Mouse (Mus musculus) limb, embryonic 14.5 days (tissue): ENCODE measurements around the gene Pbx2. TPM values are rescaled to one million over a fixed set of nuclear protein-coding genes. Genes with fewer than 3 reads are reported as not detected.

ENCODE experiments used
- ATAC-seq: fragments of 200-750 bp; cut with Nextera tagmentation; 2 replicates; pipeline ENCODE4 v1.8.0; 2017; ENCODE audit warnings: low read depth, moderate number of reproducible peaks, moderate TSS enrichment; ENCODE audit not compliant: low FRiP score
- DNase-seq: peaks from one replicate; pipeline ENCODE4 v3.0.0-alpha.2; 2015; ENCODE audit warnings: low spot score
- H3K27ac ChIP-seq: fragments of 300-500 bp; sonication (generic); replicated peaks from 2 replicates; pipeline ENCODE4 v1.5.1; 2014; ENCODE audit warnings: low read depth, mild to moderate bottlenecking, low read length, moderate library complexity, mixed read lengths
- H3K27me3 ChIP-seq: fragments of 300-500 bp; sonication (generic); 2 replicates; pipeline ENCODE4 v1.6.1; 2014; ENCODE audit warnings: low read length, mixed read lengths; ENCODE audit not compliant: control insufficient read depth, insufficient read depth
- H3K36me3 ChIP-seq: fragments of 300-500 bp; sonication (generic); 2 replicates; pipeline ENCODE4 v1.6.1; 2014; ENCODE audit warnings: mild to moderate bottlenecking, low read length, moderate library complexity, mixed read lengths; ENCODE audit not compliant: control insufficient read depth, insufficient read depth
- H3K4me1 ChIP-seq: fragments of 300-500 bp; sonication (generic); 2 replicates; pipeline ENCODE4 v1.6.1; 2014; ENCODE audit warnings: antibody characterized with exemption, low read length, mixed read lengths; ENCODE audit not compliant: control insufficient read depth, insufficient read depth
- H3K4me2 ChIP-seq: fragments of 300-500 bp; sonication (generic); replicated peaks from 2 replicates; pipeline ENCODE4 v1.6.1; 2014; ENCODE audit warnings: low read depth, mild to moderate bottlenecking, low read length, moderate library complexity; ENCODE audit not compliant: severe bottlenecking
- H3K4me3 ChIP-seq: fragments of 300-500 bp; sonication (generic); replicated peaks from 2 replicates; pipeline ENCODE4 v1.5.1; 2014; ENCODE audit warnings: low read length
- H3K9ac ChIP-seq: fragments of 300-500 bp; sonication (generic); 2 replicates; pipeline ENCODE4 v1.6.1; 2014; ENCODE audit warnings: mild to moderate bottlenecking, low read depth, low read length, moderate library complexity; ENCODE audit not compliant: severe bottlenecking
- H3K9me3 ChIP-seq: fragments of 300-500 bp; sonication (generic); 2 replicates; pipeline ENCODE4 v1.6.1; 2016; ENCODE audit warnings: low read length; ENCODE audit not compliant: control insufficient read depth
- POLR2A ChIP-seq: fragments of 200-500 bp; IDR thresholded peaks from 2 replicates; pipeline ENCODE4 v1.8.0; 2012; ENCODE audit warnings: inconsistent platforms, mild to moderate bottlenecking, moderate library complexity, borderline replicate concordance; ENCODE audit not compliant: insufficient read depth, insufficient read length; ENCODE audit errors: extremely low read depth
- WGBS: fragments of 180-500 bp; shearing (Covaris S2); extraction: QIAGEN DNeasy Blood & Tissue Kit; methylation state at CpG from one replicate; pipeline ENCODE4 v1.1.7; 2014; 5-methylcytosine and 5-hydroxymethylcytosine counted together
- polyA plus RNA-seq, 2 experiments: library from polyadenylated mRNA; depleted of rRNA in 1 of 2; stranded (reverse) in 1 of 2; unstranded in 1 of 2; fragments of >200 nt; fragmentation: Nextera tagmentation in 1 of 2; extraction: Ambion mirVana in 1 of 2; gene quantifications; 2 replicates each; pipeline versions ENCODE4 v1.2.1 to v1.2.3; 2012 to 2014

The Pbx2 gene
- polyA plus RNA-seq, 2 experiments: 13.5 to 141 TPM

- Histone ChIP-seq H3K4me1 (peaks cover 50% of the 10 kb centered on the region), H3K9ac (no peak overlapping the region), H3K27ac (peak overlapping the region; percentile 48; the same call in 1 of the 2 replicates), H3K36me3 (peaks cover 4% of the 10 kb centered on the region), H3K4me3 (no peak overlapping the region), H3K9me3 (no peaks in the 10 kb centered on the region), H3K4me2 (no peak overlapping the region; the same call in 1 of the 2 replicates), H3K27me3 (no peaks in the 10 kb centered on the region)
- no peak for TF ChIP-seq POLR2A
- ATAC-seq (no peak), DNase-seq (no peak)
- WGBS: 28% methylated on average over 7 of the region's 7 CpGs
Measured at GRCm38 (mm10) chr17:34589206-34589605, 1.9 kb upstream of the Pbx2 start.

GRCm38 (mm10) chr17:34589681-34590101 lies 1.4 kb upstream of the Pbx2 start, which contains the start of gene Gpsm3:
Gene Gpsm3, plus strand, starts transcription at chr17:34589806.
- WGBS: 9% methylated on average over 5 of the region's 7 CpGs
- Histone ChIP-seq H3K27ac (peak within 1 kb of the TSS; percentile 48; the same call in 1 of the 2 replicates), H3K4me2 (peak within 1 kb of the TSS; percentile 96), H3K27me3 (no peaks in the 10 kb centered on the region), H3K9me3 (no peaks in the 10 kb centered on the region), H3K4me1 (peaks cover 53% of the 10 kb centered on the region), H3K4me3 (no peak within 1 kb of the TSS; the same call in 1 of the 2 replicates), H3K9ac (no peak within 1 kb of the TSS), H3K36me3 (peaks cover 9% of the 10 kb centered on the region)
- ATAC-seq (no peak), DNase-seq (no peak)
- no peak for TF ChIP-seq POLR2A

GRCm38 (mm10) chr17:34590154-34590987 lies 695 bp upstream of the Pbx2 start:
- Histone ChIP-seq H3K4me3 (no peak overlapping the region; the same call in 1 of the 2 replicates), H3K9ac (no peak overlapping the region)
- WGBS: 74% methylated on average over 15 of the region's 15 CpGs

GRCm38 (mm10) chr17:34591994-34592375 lies 919 bp downstream of the Pbx2 start:
- H3K4me1 ChIP-seq: peaks cover 41% of the 10 kb centered on the region
- H3K27me3 ChIP-seq: no peaks in the 10 kb centered on the region
- H3K9me3 ChIP-seq: no peaks in the 10 kb centered on the region
- peaks cover 30% of the 10 kb centered on the region for H3K36me3 ChIP-seq
- DNase-seq: peak; percentile 86
- TF ChIP-seq POLR2A: peak; percentile 60; the same call in 1 of the 2 replicates
- peak overlapping the region; percentile 93 for H3K4me3 ChIP-seq
- ATAC-seq: peak; percentile 53
- 0% methylated on average over 10 of the region's 35 CpGs for WGBS
- H3K9ac ChIP-seq: peak overlapping the region; percentile 94
- peak overlapping the region; percentile 98 for H3K27ac ChIP-seq
- peak overlapping the region; percentile 96 for H3K4me2 ChIP-seq

More at GRCm38 (mm10) chr17:34590154-34590987, 695 bp upstream of the Pbx2 start:
- Histone ChIP-seq H3K4me1 (peaks cover 53% of the 10 kb centered on the region), H3K4me2 (peak overlapping the region; percentile 96), H3K9me3 (no peaks in the 10 kb centered on the region), H3K27me3 (no peaks in the 10 kb centered on the region), H3K27ac (no peak overlapping the region), H3K36me3 (peaks cover 16% of the 10 kb centered on the region)
- DNase-seq: no peak
- no peak for ATAC-seq
- no peak for TF ChIP-seq POLR2A

- peak overlapping the region; percentile 94 for H3K9ac ChIP-seq
- TF ChIP-seq POLR2A: no peak
- H3K4me2 ChIP-seq: peak overlapping the region; percentile 96
- H3K27me3 ChIP-seq: no peaks in the 10 kb centered on the region
- H3K27ac ChIP-seq: peak overlapping the region; percentile 98
- peaks cover 30% of the 10 kb centered on the region for H3K36me3 ChIP-seq
- DNase-seq (no peak), ATAC-seq (peak; percentile 7; the same call in 1 of the 2 replicates)
- 1% methylated on average over 26 of the region's 32 CpGs for WGBS
- peak overlapping the region; percentile 93 for H3K4me3 ChIP-seq
- H3K9me3 ChIP-seq: no peaks in the 10 kb centered on the region
- H3K4me1 ChIP-seq: peaks cover 45% of the 10 kb centered on the region
Measured at GRCm38 (mm10) chr17:34592581-34593549, 1.8 kb downstream of the Pbx2 start.
